Mouse (Mus musculus) ovary, adult 10 weeks (tissue): ENCODE measurements around the gene Bex2. TPM values are rescaled to one million over a fixed set of nuclear protein-coding genes. Genes with fewer than 3 reads are reported as not detected.

Source experiments
- polyA plus RNA-seq: library from polyadenylated mRNA; stranded (reverse); fragments of 350-450 nt; fragmentation: Illumina TruSeq; extraction: RNeasy Lipid Tissue Mini Kit (QIAGEN cat#74804); gene quantifications from one replicate; pipeline ENCODE4 v1.2.3, GENCODE M21; 2014

Gene Bex2
- polyA plus RNA-seq, result 5.5 TPM

DNA sequence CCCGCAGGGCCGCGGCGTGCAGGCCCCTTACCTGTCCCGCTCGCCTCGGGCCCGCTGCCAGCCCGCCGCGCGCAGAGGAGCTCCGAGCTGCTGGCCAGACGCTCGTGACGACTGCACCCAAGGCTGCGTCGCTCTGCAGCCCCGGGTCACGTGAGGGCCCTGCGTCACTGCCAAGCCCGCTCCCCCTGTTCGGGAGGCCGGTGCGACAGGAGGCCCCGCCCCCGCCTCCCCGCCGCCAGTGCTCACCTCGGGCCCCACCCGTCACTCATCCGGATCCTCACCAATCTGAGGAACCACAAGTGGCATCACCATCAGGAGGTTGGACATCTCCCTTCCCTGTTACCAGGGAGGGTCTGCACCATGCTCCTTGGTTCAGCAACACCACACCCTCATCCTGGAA lies at the start of gene Bex2:
Gene Bex2, minus strand, starts transcription at position 217 of the 400 bp plus-strand sequence.

DNA sequence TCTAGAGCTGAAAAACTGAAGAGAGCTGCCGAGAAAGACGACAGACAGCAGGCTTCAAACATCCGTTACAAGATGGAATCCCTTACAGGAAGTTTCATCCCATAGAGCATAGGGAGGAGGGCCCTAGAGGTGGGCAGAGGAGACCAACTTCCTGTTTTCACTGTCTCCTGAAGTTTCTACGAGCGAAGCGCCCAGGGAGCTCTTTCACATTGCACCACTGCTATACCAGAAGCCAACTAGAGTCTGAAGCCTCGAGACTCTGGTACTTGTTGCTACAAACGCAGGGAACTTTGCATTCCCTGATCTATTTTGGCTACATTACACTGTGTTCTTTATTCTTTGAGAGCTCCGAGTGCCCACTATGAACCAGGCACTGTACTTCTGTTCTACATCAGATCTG lies 17.1 kb upstream of the Bex2 start, which contains the start of gene Nxf3:
Gene Nxf3, minus strand, starts transcription at position 101 of the 400 bp plus-strand sequence.

DNA sequence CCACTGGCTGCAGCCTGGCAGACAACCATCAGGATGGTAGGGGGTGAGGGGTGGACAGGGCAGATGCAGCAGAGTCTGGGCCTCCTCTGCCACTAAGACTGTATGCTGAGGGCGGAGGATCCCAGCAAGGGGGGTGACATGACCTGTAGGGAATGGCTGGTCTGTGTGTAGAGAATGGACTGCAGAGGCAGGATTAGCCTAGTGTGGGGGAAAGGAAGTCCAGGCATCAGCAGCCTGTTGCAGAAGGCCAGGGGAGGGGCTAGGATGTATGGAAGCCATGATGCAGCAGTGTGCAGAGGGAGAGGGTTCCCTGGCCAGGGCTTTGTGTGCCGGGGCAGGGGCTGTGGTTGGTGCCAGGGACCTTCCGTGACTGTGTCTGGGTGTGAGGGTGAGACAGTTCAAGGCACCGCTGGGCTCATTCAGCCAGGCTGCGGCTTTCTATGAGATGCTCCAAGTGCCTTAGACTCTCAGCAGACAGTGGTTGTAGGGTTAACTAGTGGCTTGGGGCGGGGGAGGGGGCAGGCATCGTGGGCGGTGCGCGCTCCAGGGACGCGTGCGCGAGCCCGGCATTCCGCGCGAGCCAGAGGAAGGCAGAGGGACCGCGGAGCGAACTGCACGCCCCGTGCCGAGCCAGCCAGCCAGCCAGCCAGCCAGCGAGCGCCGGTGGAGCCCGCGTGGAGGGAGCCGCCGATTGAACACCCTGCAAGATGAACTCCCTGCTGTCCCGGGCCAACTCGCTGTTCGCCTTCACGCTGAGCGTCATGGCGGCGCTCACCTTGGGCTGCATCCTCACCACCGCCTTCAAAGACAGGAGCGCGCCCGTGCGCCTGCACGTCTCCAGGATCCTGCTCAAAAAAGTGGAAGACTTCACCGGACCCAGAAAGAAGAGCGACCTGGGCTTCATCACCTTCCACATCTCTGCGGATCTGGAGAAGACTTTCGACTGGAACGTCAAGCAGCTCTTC lies 35.0 kb downstream of the Bex2 start, which contains the start of gene Arxes1:
Gene Arxes1, plus strand, starts transcription at position 569 of the 965 bp plus-strand sequence.

Other genes starting within 250 kb of the Bex2 start
- gene Gprasp2, start 229.2 kb downstream of the Bex2 start, polyA plus RNA-seq, result 44.2 TPM
- 390 TPM for gene Arxes2, start 74.4 kb downstream of the Bex2 start, polyA plus RNA-seq
- 21.4 TPM for gene Arxes1, start 34.9 kb downstream of the Bex2 start, polyA plus RNA-seq
- gene Nxf3, start 17.0 kb upstream of the Bex2 start, polyA plus RNA-seq, result 1.4 TPM
- 419 TPM for gene Bex4, start 70.8 kb upstream of the Bex2 start, polyA plus RNA-seq
- 404 TPM for gene Tceal8, start 104.1 kb upstream of the Bex2 start, polyA plus RNA-seq
- 3.9 TPM for gene Tceal5, start 135.6 kb upstream of the Bex2 start, polyA plus RNA-seq
- 0.86 TPM for gene Tceal7, start 146.5 kb upstream of the Bex2 start, polyA plus RNA-seq
- gene Bex1, start 147.3 kb upstream of the Bex2 start, polyA plus RNA-seq, result 21.6 TPM
- gene Tceal9, start 176.8 kb upstream of the Bex2 start, polyA plus RNA-seq, result 3,793 TPM
- 67.7 TPM for gene Bex3, start 202.0 kb upstream of the Bex2 start, polyA plus RNA-seq